Mouse (Mus musculus) embryonic facial prominence, embryonic 10.5 days (tissue): ENCODE data around the gene Kif12. TPM values are rescaled to one million over a fixed set of nuclear protein-coding genes. Genes with fewer than 3 reads are reported as not detected.
A peak's percentile ranks its signal among the peaks of the same experiment; 100 is the strongest.

Experiments used
- DNase-seq: peaks from one replicate; pipeline ENCODE4 v3.0.0-alpha.2; 2017; ENCODE audit warnings: low spot score
- H3K27ac ChIP-seq: fragments of 300-500 bp; sonication (generic); replicated peaks from 2 replicates; pipeline ENCODE4 v1.5.1; 2016; ENCODE audit warnings: mild to moderate bottlenecking
- H3K27me3 ChIP-seq: fragments of 300-500 bp; sonication (generic); replicated peaks from 2 replicates; pipeline ENCODE4 v1.6.1; 2016; ENCODE audit warnings: low read depth, mild to moderate bottlenecking; ENCODE audit not compliant: poor library complexity, severe bottlenecking
- H3K36me3 ChIP-seq: fragments of 300-500 bp; sonication (generic); replicated peaks from 2 replicates; pipeline ENCODE4 v1.6.1; 2016; ENCODE audit warnings: mild to moderate bottlenecking, moderate library complexity
- H3K4me1 ChIP-seq: fragments of 300-500 bp; sonication (generic); 2 replicates; pipeline ENCODE4 v1.6.1; 2016
- H3K4me3 ChIP-seq: fragments of 300-500 bp; sonication (generic); 2 replicates; pipeline ENCODE4 v1.5.1; 2016; ENCODE audit warnings: mild to moderate bottlenecking, moderate library complexity
- H3K9me3 ChIP-seq: fragments of 300-500 bp; sonication (generic); 2 replicates; pipeline ENCODE4 v1.6.1; 2016; ENCODE audit warnings: mild to moderate bottlenecking
- WGBS: fragments of 180-500 bp; shearing (Covaris S2); methylation state at CpG from one replicate; pipeline ENCODE4 v1.1.7; 2016; 5-methylcytosine and 5-hydroxymethylcytosine counted together
- polyA plus RNA-seq: library from polyadenylated mRNA; unstranded; fragments of >200 nt; fragmentation: Nextera tagmentation; extraction: Ambion mirVana; gene quantifications from 2 replicates; pipeline ENCODE4 v1.2.1, GENCODE M21; 2016

Gene Kif12
- polyA plus RNA-seq, 1 experiment from 2014 or later: not detected

- H3K27me3 ChIP-seq: no peaks in the 10 kb centered on the region
- H3K4me1 ChIP-seq: no peaks in the 10 kb centered on the region
- H3K36me3 ChIP-seq: no peaks in the 10 kb centered on the region
- no peak overlapping the region for H3K4me3 ChIP-seq
- no peaks in the 10 kb centered on the region for H3K9me3 ChIP-seq
- WGBS: 88% methylated on average over 5 of the region's 5 CpGs
- no peak for DNase-seq
- H3K27ac ChIP-seq: no peak overlapping the region
Observed at GRCm38 (mm10) chr4:63199366-63199765, 27.4 kb upstream of the Kif12 start.

DNA sequence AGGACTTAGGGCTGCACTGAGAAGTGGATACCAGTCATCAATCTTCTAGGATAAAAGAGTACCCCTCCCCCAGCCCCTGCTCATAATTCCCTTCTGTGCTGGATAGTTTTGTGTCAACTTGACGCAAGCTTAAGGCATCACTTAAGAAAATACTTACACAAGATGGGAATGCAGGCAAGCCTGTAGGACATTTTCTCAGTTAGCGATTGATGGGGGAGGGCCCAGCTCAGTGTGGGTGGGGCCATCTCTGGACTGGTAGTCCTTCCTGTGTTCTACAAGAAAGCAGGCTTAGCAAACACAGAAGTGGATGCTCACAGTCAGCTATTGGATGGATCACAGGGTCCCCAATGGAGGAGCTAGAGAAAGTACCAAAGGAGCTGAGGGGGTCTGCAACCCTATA lies 22.4 kb upstream of the Kif12 start:
- Histone ChIP-seq H3K27me3 (no peaks in the 10 kb centered on the region), H3K27ac (no peak overlapping the region), H3K4me3 (no peak overlapping the region), H3K4me1 (peaks cover 19% of the 10 kb centered on the region), H3K36me3 (no peaks in the 10 kb centered on the region), H3K9me3 (no peaks in the 10 kb centered on the region)
- 86% methylated on average over 2 of the region's 2 CpGs for WGBS
- DNase-seq: no peak

GRCm38 (mm10) chr4:63191641-63192040 lies 19.7 kb upstream of the Kif12 start:
- DNase-seq: no peak
- Histone ChIP-seq H3K4me3 (no peak overlapping the region), H3K4me1 (peaks cover 27% of the 10 kb centered on the region), H3K9me3 (no peaks in the 10 kb centered on the region), H3K27me3 (no peaks in the 10 kb centered on the region), H3K27ac (no peak overlapping the region), H3K36me3 (no peaks in the 10 kb centered on the region)
- WGBS: 62% methylated on average over 5 of the region's 5 CpGs

- peak; percentile 39 for DNase-seq
- no peak overlapping the region for H3K4me3 ChIP-seq
- no peaks in the 10 kb centered on the region for H3K36me3 ChIP-seq
- H3K27me3 ChIP-seq: peaks cover 10% of the 10 kb centered on the region; the same call in 1 of the 2 replicates
- H3K9me3 ChIP-seq: no peaks in the 10 kb centered on the region
- H3K4me1 ChIP-seq: peaks cover 28% of the 10 kb centered on the region
- 61% methylated on average over 21 of the region's 21 CpGs for WGBS
- H3K27ac ChIP-seq: peak overlapping the region; percentile 48; the same call in 1 of the 2 replicates
Observed at GRCm38 (mm10) chr4:63186281-63186870, 14.4 kb upstream of the Kif12 start.

DNA sequence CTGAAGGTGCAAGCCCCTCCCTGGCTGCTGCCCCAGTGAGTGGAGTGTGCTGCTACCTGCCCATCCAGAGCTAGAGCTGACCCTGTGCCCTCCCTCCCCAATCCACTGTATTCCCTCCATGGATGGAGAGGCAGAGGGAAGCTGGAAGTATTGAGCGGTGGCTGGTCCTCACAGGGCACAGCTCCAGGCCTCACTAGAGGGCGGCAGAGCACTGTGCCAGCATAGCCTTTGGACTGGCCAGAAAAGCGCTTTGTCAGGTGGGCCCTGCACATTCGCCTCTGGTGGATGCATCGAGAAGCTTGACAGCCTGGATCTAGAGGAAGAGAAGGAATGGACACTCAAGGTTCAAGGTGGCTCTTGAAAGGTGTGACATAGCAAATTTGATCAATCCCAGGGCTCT lies 9.6 kb upstream of the Kif12 start:
- 12% methylated on average over 5 of the region's 5 CpGs for whole genome bisulfite sequencing
- peak; percentile 72 for DNase-seq
- peaks cover 10% of the 10 kb centered on the region; the same call in 1 of the 2 replicates for H3K27me3 ChIP-seq
- H3K36me3 ChIP-seq: no peaks in the 10 kb centered on the region
- H3K9me3 ChIP-seq: no peaks in the 10 kb centered on the region
- peaks cover 6% of the 10 kb centered on the region for H3K4me1 ChIP-seq
- no peak overlapping the region for H3K4me3 ChIP-seq
- no peak overlapping the region for H3K27ac ChIP-seq

DNA sequence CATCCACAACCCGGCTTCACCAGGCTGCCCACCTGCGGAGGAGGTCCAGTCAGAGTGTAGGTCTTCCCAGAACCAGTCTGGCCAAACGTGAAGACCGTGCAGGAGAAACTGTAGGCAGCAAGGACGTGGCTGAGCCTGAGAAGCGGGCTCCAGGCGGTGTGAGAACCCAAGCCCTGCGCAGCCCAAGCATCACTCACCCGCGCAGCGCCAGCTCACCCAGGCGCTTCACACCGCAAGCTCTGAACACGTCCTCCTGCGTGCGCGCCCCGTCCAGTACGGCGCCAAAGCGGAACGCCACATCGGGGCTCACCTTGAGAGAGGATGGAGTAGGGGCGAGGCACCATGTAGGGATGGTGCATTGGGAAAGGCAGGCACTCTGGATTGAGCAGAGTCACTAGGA lies 809 bp downstream of the Kif12 start:
- Histone ChIP-seq H3K27me3 (peaks cover 39% of the 10 kb centered on the region), H3K4me1 (no peaks in the 10 kb centered on the region), H3K36me3 (no peaks in the 10 kb centered on the region), H3K4me3 (no peak overlapping the region), H3K27ac (no peak overlapping the region), H3K9me3 (peaks cover 2% of the 10 kb centered on the region; the same call in 1 of the 2 replicates)
- 56% methylated on average over 24 of the region's 24 CpGs for WGBS
- no peak for DNase-seq

DNA sequence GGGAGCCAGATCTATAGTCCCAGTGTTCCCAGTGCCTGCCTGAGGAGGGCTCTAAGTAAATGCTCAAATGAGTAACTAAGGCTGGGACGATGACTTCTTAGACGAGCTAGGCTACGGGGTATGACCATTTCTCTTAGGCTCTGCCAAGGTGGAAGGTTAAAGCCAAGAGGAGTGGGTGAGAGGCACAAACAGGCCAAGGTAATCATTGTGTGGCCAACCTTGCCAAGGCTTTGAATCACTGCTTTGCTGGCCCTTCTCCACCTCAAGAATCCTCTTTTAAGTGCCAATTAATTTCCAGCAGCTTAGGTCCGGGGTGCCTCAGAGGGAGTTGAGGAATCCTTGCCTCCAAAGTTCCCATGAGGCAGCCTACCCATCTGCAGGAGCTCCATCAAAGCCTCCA lies 1.9 kb downstream of the Kif12 start:
- no peak overlapping the region for H3K4me3 ChIP-seq
- 90% methylated on average over 4 of the region's 4 CpGs for WGBS

GRCm38 (mm10) chr4:63166323-63166722 lies 5.6 kb downstream of the Kif12 start:
- Histone ChIP-seq H3K36me3 (no peaks in the 10 kb centered on the region), H3K27ac (no peak overlapping the region; the same call in 1 of the 2 replicates), H3K4me3 (no peak overlapping the region), H3K9me3 (no peaks in the 10 kb centered on the region), H3K27me3 (peaks cover 24% of the 10 kb centered on the region), H3K4me1 (no peaks in the 10 kb centered on the region)
- no peak for DNase-seq
- 87% methylated on average over 5 of the region's 5 CpGs for WGBS

More for the DNA sequence above, 1.9 kb downstream of the Kif12 start:
- no peaks in the 10 kb centered on the region for H3K36me3 ChIP-seq
- peaks cover 39% of the 10 kb centered on the region for H3K27me3 ChIP-seq
- no peak for DNase-seq
- no peaks in the 10 kb centered on the region for H3K4me1 ChIP-seq
- H3K9me3 ChIP-seq: peaks cover 2% of the 10 kb centered on the region; the same call in 1 of the 2 replicates
- H3K27ac ChIP-seq: no peak overlapping the region

DNA sequence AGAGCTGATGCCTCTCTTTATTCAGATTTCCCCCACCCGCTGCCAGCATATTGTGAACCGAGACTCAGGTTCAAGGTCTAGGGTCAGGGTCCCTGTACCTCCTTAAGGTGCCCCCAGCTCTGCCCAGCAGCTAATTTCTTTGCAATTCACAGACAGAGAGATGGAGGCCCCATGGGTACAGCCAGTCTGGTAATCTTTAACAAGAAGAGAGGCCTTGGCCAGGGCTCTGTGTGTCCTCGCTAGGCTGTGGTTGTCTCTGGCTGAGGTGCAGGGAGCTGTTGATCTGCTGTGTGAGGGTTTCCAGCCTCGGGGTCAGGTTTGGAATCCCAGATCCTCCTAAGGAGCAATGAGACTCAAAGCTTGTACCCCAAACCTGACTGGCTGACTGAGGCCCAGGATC lies 6.3 kb downstream of the Kif12 start:
- Histone ChIP-seq H3K4me1 (no peaks in the 10 kb centered on the region), H3K27me3 (peaks cover 17% of the 10 kb centered on the region), H3K9me3 (no peaks in the 10 kb centered on the region), H3K4me3 (no peak overlapping the region), H3K36me3 (no peaks in the 10 kb centered on the region), H3K27ac (no peak overlapping the region)
- WGBS: 87% methylated on average over 4 of the region's 4 CpGs
- no peak for DNase-seq

DNA sequence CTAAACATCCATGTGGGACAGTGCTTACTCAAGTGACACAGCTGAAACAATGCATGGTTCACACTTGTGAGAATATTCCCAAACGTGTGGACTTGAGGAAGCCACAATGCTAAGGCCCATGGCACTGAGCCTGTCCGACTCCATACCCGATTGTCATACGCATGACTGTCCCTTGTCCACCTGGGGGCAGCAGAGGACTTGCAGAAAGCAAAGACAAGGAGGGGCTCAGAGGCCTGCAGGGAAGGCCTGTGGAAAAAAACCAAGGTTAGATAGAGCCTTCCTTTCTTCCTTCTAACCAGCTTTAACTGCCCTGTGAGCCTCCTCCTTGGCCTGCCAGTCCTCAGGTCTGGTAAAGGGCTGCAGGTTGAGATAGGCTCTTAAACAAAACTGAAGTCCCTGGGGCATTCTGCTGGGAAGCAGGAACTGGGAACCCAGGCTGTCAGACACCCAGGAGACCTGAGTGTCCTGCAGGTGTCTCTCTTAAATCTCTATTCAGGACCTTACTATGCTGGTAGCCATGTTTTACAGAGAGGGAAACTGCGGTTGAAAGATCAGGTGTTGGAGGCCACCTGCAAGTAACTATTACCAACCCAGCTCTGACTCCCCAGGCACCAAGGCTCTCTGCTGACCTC lies 12.9 kb downstream of the Kif12 start:
- peak; percentile 84 for DNase-seq
- Histone ChIP-seq H3K36me3 (no peaks in the 10 kb centered on the region), H3K27ac (no peak overlapping the region), H3K4me1 (no peaks in the 10 kb centered on the region), H3K9me3 (no peaks in the 10 kb centered on the region), H3K4me3 (no peak overlapping the region), H3K27me3 (no peaks in the 10 kb centered on the region)
- WGBS: 21% methylated on average over 5 of the region's 5 CpGs

DNA sequence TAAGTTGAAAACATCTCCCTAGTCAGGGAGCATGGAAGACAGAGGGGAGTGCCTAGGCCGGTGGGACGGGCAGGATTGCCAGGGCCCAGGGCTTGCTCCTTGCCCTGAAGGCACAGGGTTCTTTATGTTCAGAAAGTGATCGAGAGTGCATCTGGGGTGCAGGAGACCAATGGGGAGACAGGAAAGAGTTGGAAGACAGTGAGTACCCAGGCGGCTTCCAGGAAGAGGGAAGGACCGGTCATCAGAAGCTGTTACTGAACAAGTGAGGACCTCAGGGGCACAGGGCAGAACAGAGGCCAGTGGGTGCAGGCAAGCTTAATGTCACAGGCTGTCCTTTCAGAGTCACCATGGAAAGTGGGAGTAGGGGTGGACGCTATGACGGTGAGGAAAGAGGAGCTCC lies 13.7 kb downstream of the Kif12 start:
- 88% methylated on average over 7 of the region's 7 CpGs for WGBS
- Histone ChIP-seq H3K4me3 (no peak overlapping the region), H3K4me1 (no peaks in the 10 kb centered on the region)

GRCm38 (mm10) chr4:63156726-63157634 lies 15.0 kb downstream of the Kif12 start:
- Histone ChIP-seq H3K4me3 (no peak overlapping the region), H3K36me3 (no peaks in the 10 kb centered on the region), H3K9me3 (no peaks in the 10 kb centered on the region), H3K27me3 (no peaks in the 10 kb centered on the region), H3K4me1 (no peaks in the 10 kb centered on the region), H3K27ac (no peak overlapping the region)
- no peak for DNase-seq
- WGBS: 65% methylated on average over 8 of the region's 8 CpGs

More for the DNA sequence above, 13.7 kb downstream of the Kif12 start:
- no peak for DNase-seq
- H3K27me3 ChIP-seq: no peaks in the 10 kb centered on the region
- H3K9me3 ChIP-seq: no peaks in the 10 kb centered on the region
- H3K27ac ChIP-seq: no peak overlapping the region
- no peaks in the 10 kb centered on the region for H3K36me3 ChIP-seq
